14 mouse cellular contexts compared by ENCODE assay signal in the genomic region with DNA sequence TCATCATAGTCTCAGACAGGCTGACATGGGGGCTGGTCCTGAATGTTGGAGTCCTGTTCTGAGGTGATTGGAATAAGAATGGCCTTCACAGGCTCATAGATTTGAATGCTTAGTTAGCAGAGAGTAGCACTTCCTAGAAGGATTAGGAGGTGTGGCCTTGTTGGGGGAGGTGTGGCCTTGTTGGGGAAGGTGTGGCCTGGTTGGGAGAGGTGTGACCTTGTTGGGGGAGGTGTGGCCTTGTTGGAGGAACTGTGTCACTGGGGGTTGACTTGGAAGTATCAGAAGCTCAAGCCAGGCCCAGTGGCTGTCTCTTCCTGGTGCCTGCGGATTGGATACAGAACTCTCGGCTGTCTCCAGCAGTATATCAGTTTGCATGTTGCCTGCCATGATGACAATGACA.
"Had no signal": no experiment of that assay in that cellular context is flagged by ENCODE, and none has a peak within 500 bp of the region (broad histone marks: within the 10 kb centered on the region; RNA-seq: fewer than 3 reads in every experiment).

No protein-coding gene starts in this region.

- H3K9me3 ChIP-seq: limb, embryonic 15.5 days; liver, embryonic 15.5 days; midbrain, embryonic 12.5 days; neural tube, embryonic 13.5 days had no signal

- H3K27ac ChIP-seq: kidney, postnatal 0 days; limb, embryonic 15.5 days; liver, embryonic 15.5 days; macrophage; midbrain, embryonic 12.5 days; neural tube, embryonic 13.5 days had no signal

- ATAC-seq: midbrain, embryonic 16.5 days had no signal

- H3K4me3 ChIP-seq: limb, embryonic 15.5 days; liver, embryonic 15.5 days; midbrain, embryonic 12.5 days; neural tube, embryonic 13.5 days had no signal

- H3K27me3 ChIP-seq: limb, embryonic 15.5 days; midbrain, embryonic 12.5 days had no signal

- DNase-seq: kidney, adult 9 months; kidney, postnatal 36 days; layer of hippocampus, adult 9-11 months; layer of hippocampus, postnatal 36 days; lung, embryonic 14.5 days; lung, postnatal 10 days; right cerebral cortex, postnatal 14 days had no signal

- H3K4me2 ChIP-seq: limb, embryonic 15.5 days; liver, embryonic 15.5 days; lung, embryonic 14.5 days; midbrain, embryonic 12.5 days; neural tube, embryonic 13.5 days had no signal

- H3K9ac ChIP-seq: limb, embryonic 15.5 days; liver, embryonic 15.5 days; lung, embryonic 14.5 days; midbrain, embryonic 12.5 days; neural tube, embryonic 13.5 days had no signal

- H3K36me3 ChIP-seq: limb, embryonic 15.5 days; liver, embryonic 15.5 days; midbrain, embryonic 12.5 days; neural tube, embryonic 13.5 days had no signal
